Mouse (Mus musculus) forebrain, postnatal 0 days (tissue): ENCODE results near the gene Melk. TPM values are rescaled to one million over a fixed set of nuclear protein-coding genes. Genes with fewer than 3 reads are reported as not detected.

ENCODE experiments used
- ATAC-seq: fragments of 200-750 bp; cut with Nextera tagmentation; 2 replicates; pipeline ENCODE4 v1.8.0; 2017; ENCODE audit warnings: mild to moderate bottlenecking, moderate library complexity
- DNase-seq: peaks from one replicate; pipeline ENCODE4 v3.0.0-alpha.2; 2015
- H3K27ac ChIP-seq: fragments of 300-500 bp; sonication (generic); 2 replicates; pipeline ENCODE4 v1.5.1; 2014; ENCODE audit warnings: low read depth, mild to moderate bottlenecking, antibody characterized with exemption, low read length, moderate library complexity, mixed read lengths
- H3K27me3 ChIP-seq: fragments of 300-500 bp; sonication (generic); 2 replicates; pipeline ENCODE4 v1.6.1; 2014; ENCODE audit warnings: mild to moderate bottlenecking, low read length, mixed read lengths; ENCODE audit not compliant: insufficient read depth
- H3K36me3 ChIP-seq: fragments of 300-500 bp; sonication (generic); 2 replicates; pipeline ENCODE4 v1.6.1; 2014; ENCODE audit warnings: mild to moderate bottlenecking, moderate library complexity; ENCODE audit not compliant: insufficient read depth
- H3K4me1 ChIP-seq: fragments of 300-500 bp; sonication (generic); 2 replicates; pipeline ENCODE4 v1.6.1; 2014; ENCODE audit warnings: antibody characterized with exemption; ENCODE audit not compliant: insufficient read depth
- H3K4me2 ChIP-seq: fragments of 300-500 bp; sonication (generic); 2 replicates; pipeline ENCODE4 v1.6.1; 2014; ENCODE audit warnings: low read depth, mild to moderate bottlenecking, moderate library complexity
- H3K4me3 ChIP-seq: fragments of 300-500 bp; sonication (generic); 2 replicates; pipeline ENCODE4 v1.5.1; 2014; ENCODE audit warnings: low read depth, low read length, mixed read lengths
- H3K9ac ChIP-seq: fragments of 300-500 bp; sonication (generic); 2 replicates; pipeline ENCODE4 v1.6.1; 2014; ENCODE audit warnings: mild to moderate bottlenecking
- H3K9me3 ChIP-seq: fragments of 300-500 bp; sonication (generic); 2 replicates; pipeline ENCODE4 v1.6.1; 2016; ENCODE audit warnings: low read length
- CTCF ChIP-seq: sonication (generic); IDR thresholded peaks from 2 replicates; pipeline ENCODE4 v1.5.1; 2016; ENCODE audit warnings: antibody characterized with exemption, control low read depth, low read depth
- WGBS: fragments of 180-500 bp; shearing (Covaris S2); extraction: QIAGEN DNeasy Blood & Tissue Kit; methylation state at CpG from one replicate; pipeline ENCODE4 v1.1.7; 2014; 5-methylcytosine and 5-hydroxymethylcytosine counted together
- polyA plus RNA-seq: library from polyadenylated mRNA; unstranded; fragments of >200 nt; fragmentation: Nextera tagmentation; extraction: Ambion mirVana; gene quantifications from 2 replicates; pipeline ENCODE4 v1.2.1, GENCODE M21; 2015
- total RNA-seq: library from RNA; depleted of rRNA; stranded (reverse); fragments of >200 nt; gene quantifications from 2 replicates; pipeline ENCODE4 v1.2.3, GENCODE M21; 2014; rRNA removed

Melk gene
- total RNA-seq (4.2 and 4.5 TPM in 2 replicates), polyA plus RNA-seq (4.6 and 4.7 TPM in 2 replicates)

- H3K4me2 ChIP-seq = peak within 1 kb of the TSS; percentile 65
- no peaks in the 10 kb centered on the region for H3K9me3 ChIP-seq
- WGBS = 2% methylated on average over 41 of the region's 41 CpGs
- H3K36me3 ChIP-seq = no peaks in the 10 kb centered on the region
- DNase-seq (peak; percentile 81), ATAC-seq (peak; percentile 93)
- H3K4me1 ChIP-seq = no peaks in the 10 kb centered on the region
- no peak for TF ChIP-seq CTCF
- H3K4me3 ChIP-seq = peak within 1 kb of the TSS; percentile 54
- H3K9ac ChIP-seq = peak within 1 kb of the TSS; percentile 34; the same call in 1 of the 2 replicates
- H3K27me3 ChIP-seq = no peaks in the 10 kb centered on the region
- H3K27ac ChIP-seq = no peak within 1 kb of the TSS
These were observed at the start of gene Melk for GRCm38 (mm10) chr4:44300781-44301750. TSS of gene Melk (plus strand) at chr4:44300876.

- Histone ChIP-seq H3K27ac (no peak overlapping the region), H3K9ac (no peak overlapping the region), H3K36me3 (no peaks in the 10 kb centered on the region), H3K4me1 (peaks cover 9% of the 10 kb centered on the region; the same call in 1 of the 2 replicates), H3K4me2 (no peak overlapping the region), H3K4me3 (no peak overlapping the region), H3K9me3 (no peaks in the 10 kb centered on the region), H3K27me3 (no peaks in the 10 kb centered on the region)
- TF ChIP-seq CTCF = no peak
- ATAC-seq (no peak), DNase-seq (no peak)
- WGBS = 88% methylated on average over 5 of the region's 5 CpGs
These were observed 49.2 kb upstream of the Melk start for GRCm38 (mm10) chr4:44251521-44251920.

- DNase-seq (no peak), ATAC-seq (no peak)
- TF ChIP-seq CTCF = no peak
- Histone ChIP-seq H3K36me3 (no peaks in the 10 kb centered on the region), H3K27me3 (no peaks in the 10 kb centered on the region), H3K4me3 (no peak overlapping the region), H3K4me2 (no peak overlapping the region), H3K4me1 (peaks cover 7% of the 10 kb centered on the region; the same call in 1 of the 2 replicates), H3K27ac (no peak overlapping the region), H3K9me3 (no peaks in the 10 kb centered on the region), H3K9ac (no peak overlapping the region)
- WGBS = 12% methylated on average over 13 of the region's 13 CpGs
These were observed 48.4 kb upstream of the Melk start for GRCm38 (mm10) chr4:44251966-44252916.

GRCm38 (mm10) chr4:44253191-44253590 lies 47.5 kb upstream of the Melk start:
- DNase-seq = no peak
- 0 out of 2 replicates have a peak, but pooled peaks cover 4% of the 10 kb centered on the region for H3K4me1 ChIP-seq
- H3K9ac ChIP-seq = no peak overlapping the region
- H3K9me3 ChIP-seq = no peaks in the 10 kb centered on the region
- no peak for TF ChIP-seq CTCF
- H3K4me3 ChIP-seq = no peak overlapping the region
- no peak overlapping the region for H3K4me2 ChIP-seq
- no peaks in the 10 kb centered on the region for H3K36me3 ChIP-seq
- ATAC-seq = no peak
- WGBS = 19% methylated on average over 6 of the region's 6 CpGs
- H3K27me3 ChIP-seq = no peaks in the 10 kb centered on the region
- H3K27ac ChIP-seq = no peak overlapping the region

- H3K27ac ChIP-seq = no peak overlapping the region
- 77% methylated on average over 5 of the region's 5 CpGs for WGBS
- H3K27me3 ChIP-seq = no peaks in the 10 kb centered on the region
- no peak for TF ChIP-seq CTCF
- no peak overlapping the region for H3K4me2 ChIP-seq
- H3K4me3 ChIP-seq = no peak overlapping the region
- H3K4me1 ChIP-seq = 0 out of 2 replicates have a peak, but pooled peaks cover 4% of the 10 kb centered on the region
- no peaks in the 10 kb centered on the region for H3K9me3 ChIP-seq
- DNase-seq (no peak), ATAC-seq (no peak)
- H3K36me3 ChIP-seq = no peaks in the 10 kb centered on the region
- no peak overlapping the region for H3K9ac ChIP-seq
These were observed 46.1 kb upstream of the Melk start for GRCm38 (mm10) chr4:44254579-44254978.

- no peaks in the 10 kb centered on the region for H3K27me3 ChIP-seq
- no peaks in the 10 kb centered on the region for H3K36me3 ChIP-seq
- no peak for ATAC-seq
- no peak overlapping the region for H3K27ac ChIP-seq
- H3K4me2 ChIP-seq = no peak overlapping the region
- no peak overlapping the region for H3K4me3 ChIP-seq
- H3K9me3 ChIP-seq = no peaks in the 10 kb centered on the region
- 72% methylated on average over 4 of the region's 4 CpGs for WGBS
- TF ChIP-seq CTCF = no peak
- H3K4me1 ChIP-seq = no peaks in the 10 kb centered on the region
- no peak for DNase-seq
- no peak overlapping the region for H3K9ac ChIP-seq
These were observed 41.5 kb upstream of the Melk start for GRCm38 (mm10) chr4:44259126-44259525.
